Mouse (Mus musculus) activated CD4-positive, CD25-positive, alpha-beta regulatory T cell, adult 4 months (primary cell): ENCODE measurements around the gene B4galnt3. TPM values are rescaled to one million over a fixed set of nuclear protein-coding genes. Genes with fewer than 3 reads are reported as not detected.

ENCODE experiments used
- polyA plus RNA-seq, 2 experiments: library from polyadenylated mRNA; unstranded; fragments of 100-300 nt; shearing (Covaris generic); gene quantifications; one replicate each; pipeline ENCODE4 v1.2.1; 2017

The B4galnt3 gene
- polyA plus RNA-seq, 2 experiments from 2014 or later = 0.13 TPM; not detected in 1

Other genes with a start within 250 kb of the B4galnt3 start
- gene Ninj2, start 201.2 kb downstream of the B4galnt3 start, polyA plus RNA-seq = 1 to 10 TPM; 2.3 to 2.9 TPM
- not detected for gene D330020A13Rik, start 195 bp downstream of the B4galnt3 start, polyA plus RNA-seq
- gene Kdm5a, start 69.6 kb upstream of the B4galnt3 start, polyA plus RNA-seq = 10 to 100 TPM; 65.3 to 71.4 TPM
- gene Ccdc77, start 69.8 kb upstream of the B4galnt3 start, polyA plus RNA-seq = 1 to 10 TPM; 8.5 to 8.9 TPM
- 10 to 100 TPM; 19.0 to 22.5 TPM for gene Il17ra, start 168.7 kb upstream of the B4galnt3 start, polyA plus RNA-seq
- under 1 TPM; 0.13 to 0.22 TPM for gene Tmem121b, start 199.2 kb upstream of the B4galnt3 start, polyA plus RNA-seq
- gene Hdhd5, start 236.8 kb upstream of the B4galnt3 start, polyA plus RNA-seq = 10 to 100 TPM; 30.0 to 32.7 TPM